Mouse (Mus musculus): ENCODE measurements around the gene L3hypdh. TPM values are rescaled to one million over a fixed set of nuclear protein-coding genes. Genes with fewer than 3 reads are reported as not detected.

The L3hypdh gene
- polyA plus RNA-seq (2012; rRNA removed) = 5.9 and 6.7 TPM in 2 replicates

DNA sequence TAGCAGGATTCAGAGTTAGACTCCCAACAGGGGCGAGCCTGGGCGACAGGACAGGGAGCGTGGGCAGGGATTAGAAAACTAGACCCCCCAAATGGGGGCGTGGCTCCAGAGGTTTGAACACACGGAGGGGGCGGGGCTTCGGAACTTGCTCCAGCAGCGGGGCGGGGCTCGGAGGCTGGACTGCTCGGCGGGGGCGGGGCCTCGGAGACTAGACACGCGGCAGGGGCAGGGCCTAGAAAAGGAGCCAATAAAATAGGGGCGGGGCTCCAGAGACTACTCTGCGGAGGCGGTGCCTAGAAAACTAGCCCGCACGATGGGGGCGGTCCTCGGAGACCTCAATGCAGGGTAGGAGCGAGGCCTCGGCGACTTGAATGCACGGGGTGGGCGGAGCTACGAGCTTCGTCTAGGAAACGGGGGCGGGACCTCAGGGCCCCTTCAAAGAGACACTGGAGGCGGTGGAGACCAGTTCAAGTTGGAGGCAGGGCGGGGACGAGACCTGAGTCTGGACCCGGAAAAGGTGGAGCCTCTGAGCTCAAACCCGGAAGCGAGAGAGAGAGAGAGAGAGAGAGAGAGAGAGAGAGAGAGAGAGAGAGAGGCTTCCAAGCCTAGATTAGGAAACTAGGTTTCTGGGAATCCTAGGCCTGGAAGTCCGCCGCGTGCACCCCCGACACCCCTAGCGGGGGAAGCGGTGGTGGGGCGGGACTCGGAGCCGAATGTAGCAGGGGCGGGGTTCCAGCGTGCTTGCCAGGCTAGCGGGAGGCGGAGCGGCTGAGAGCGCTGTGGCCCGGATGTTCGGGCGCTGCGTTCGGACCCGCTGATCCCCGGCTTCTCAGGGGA lies at the start of gene L3hypdh, which contains the start of gene Jkamp:
TSS of gene L3hypdh (minus strand) at position 111 of the 837 bp plus-strand sequence.
TSS of gene Jkamp (plus strand) at position 261 of the 837 bp plus-strand sequence.
- WGBS = 2% methylated on average over 60 of the region's 60 CpGs
- TF ChIP-seq POLR2A (IDR thresholded peaks at IDR 0.05; ENCODE audit: borderline replicate concordance, insufficient read depth, low read length) (peak; percentile 71), CTCF (IDR thresholded peaks at IDR 0.05; ENCODE audit: borderline replicate concordance, insufficient read depth, low read depth, low read length) (no peak)
- DNase-seq = peak; percentile 96

GRCm38 (mm10) chr12:72129203-72129602 lies 44.0 kb upstream of the L3hypdh start:
- no peaks in the 10 kb centered on the region for H3K27me3 ChIP-seq (ENCODE audit: control insufficient read depth, insufficient read depth, low read length)
- no peak overlapping the region for H3K4me3 ChIP-seq (replicated peaks; ENCODE audit: insufficient read depth, low read depth, low read length)
- DNase-seq = no peak
- 87% methylated on average over 10 of the region's 10 CpGs for WGBS
- no peak overlapping the region for H3K27ac ChIP-seq (ENCODE audit: insufficient read depth, low read length)
- TF ChIP-seq CTCF (IDR thresholded peaks at IDR 0.05; ENCODE audit: borderline replicate concordance, insufficient read depth, low read depth, low read length) = no peak
- TF ChIP-seq POLR2A (IDR thresholded peaks at IDR 0.05; ENCODE audit: borderline replicate concordance, insufficient read depth, low read length) = no peak
- H3K4me1 ChIP-seq (ENCODE audit: control insufficient read depth, insufficient read depth, low read length) = no peaks in the 10 kb centered on the region

More for the DNA sequence above, at the start of gene L3hypdh, which contains the start of gene Jkamp:
- H3K4me3 ChIP-seq (replicated peaks; ENCODE audit: insufficient read depth, low read depth, low read length) = peak within 1 kb of the TSS; percentile 76
- no peaks in the 10 kb centered on the region for H3K27me3 ChIP-seq (ENCODE audit: control insufficient read depth, insufficient read depth, low read length)
- no peaks in the 10 kb centered on the region; the same call in 1 of the 2 replicates for H3K4me1 ChIP-seq (ENCODE audit: control insufficient read depth, insufficient read depth, low read length)
- peak within 1 kb of the TSS; percentile 77 for H3K27ac ChIP-seq (ENCODE audit: insufficient read depth, low read length)

DNA sequence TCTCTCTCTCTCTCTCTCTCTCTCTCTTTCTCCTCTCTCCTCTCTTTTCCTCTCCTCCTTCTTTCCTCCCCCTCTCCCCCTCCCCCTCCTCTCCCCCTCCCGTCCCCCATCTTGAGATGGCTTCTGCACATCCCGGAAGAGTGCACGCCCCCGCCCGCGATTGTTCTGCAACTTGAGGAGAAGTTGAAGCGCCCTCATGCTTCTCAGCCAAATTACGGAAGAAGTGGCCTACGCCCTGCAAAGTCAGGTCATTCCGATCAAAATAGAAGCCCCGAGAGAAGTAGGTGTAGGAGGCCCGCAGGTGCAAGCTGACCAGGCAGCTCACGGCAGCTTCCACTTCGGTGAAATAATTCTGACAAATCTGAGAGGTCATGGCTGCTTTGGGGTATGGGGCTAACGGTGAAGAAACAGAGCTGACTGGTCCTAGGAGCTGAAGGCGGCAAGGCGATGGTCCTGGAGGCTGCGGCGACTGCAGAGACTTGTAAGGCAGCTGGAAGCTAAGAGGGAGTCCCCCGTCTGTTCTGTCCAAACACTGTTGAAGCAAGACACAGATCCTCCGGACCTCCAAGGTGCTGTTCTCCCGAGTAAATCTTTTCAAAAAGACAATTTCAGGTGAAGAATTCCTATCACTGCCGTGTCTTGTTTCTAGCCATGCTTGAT lies 30.6 kb upstream of the L3hypdh start:
- DNase-seq = no peak
- Histone ChIP-seq H3K27ac (ENCODE audit: insufficient read depth, low read length) (no peak overlapping the region), H3K27me3 (ENCODE audit: control insufficient read depth, insufficient read depth, low read length) (no peaks in the 10 kb centered on the region), H3K4me3 (replicated peaks; ENCODE audit: insufficient read depth, low read depth, low read length) (no peak overlapping the region), H3K4me1 (ENCODE audit: control insufficient read depth, insufficient read depth, low read length) (no peaks in the 10 kb centered on the region)
- TF ChIP-seq CTCF (IDR thresholded peaks at IDR 0.05; ENCODE audit: borderline replicate concordance, insufficient read depth, low read depth, low read length) = no peak
- no peak for TF ChIP-seq POLR2A (IDR thresholded peaks at IDR 0.05; ENCODE audit: borderline replicate concordance, insufficient read depth, low read length)
- WGBS = 85% methylated on average over 20 of the region's 23 CpGs

DNA sequence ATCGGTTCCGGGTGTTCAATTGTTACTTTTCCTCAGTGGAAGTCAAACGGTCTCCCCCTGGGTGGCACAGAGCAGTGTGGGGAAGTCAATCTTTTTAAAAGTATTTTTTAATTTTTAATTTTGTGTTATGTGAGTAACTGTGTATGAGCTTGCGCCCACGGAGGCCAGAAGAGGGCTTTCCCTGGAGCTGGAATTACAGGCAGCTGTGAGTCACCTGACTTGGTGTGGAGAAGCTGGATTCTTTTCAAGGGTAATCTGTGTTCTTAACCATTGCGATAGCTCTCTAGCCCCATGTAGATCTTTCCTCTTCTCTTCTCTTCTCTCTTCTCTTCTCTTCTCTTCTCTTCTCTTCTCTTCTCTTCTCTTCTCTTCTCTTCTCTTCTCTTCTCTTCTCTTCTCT lies 29.9 kb upstream of the L3hypdh start:
- DNase-seq = no peak

GRCm38 (mm10) chr12:72104525-72105281 lies 19.5 kb upstream of the L3hypdh start:
- no peaks in the 10 kb centered on the region for H3K4me1 ChIP-seq (ENCODE audit: control insufficient read depth, insufficient read depth, low read length)

More for the DNA sequence above, 29.9 kb upstream of the L3hypdh start:
- 79% methylated on average over 6 of the region's 6 CpGs for WGBS
- Histone ChIP-seq H3K27ac (ENCODE audit: insufficient read depth, low read length) (no peak overlapping the region), H3K27me3 (ENCODE audit: control insufficient read depth, insufficient read depth, low read length) (no peaks in the 10 kb centered on the region), H3K4me1 (ENCODE audit: control insufficient read depth, insufficient read depth, low read length) (no peaks in the 10 kb centered on the region), H3K4me3 (replicated peaks; ENCODE audit: insufficient read depth, low read depth, low read length) (no peak overlapping the region)
- TF ChIP-seq CTCF (IDR thresholded peaks at IDR 0.05; ENCODE audit: borderline replicate concordance, insufficient read depth, low read depth, low read length) (no peak), POLR2A (IDR thresholded peaks at IDR 0.05; ENCODE audit: borderline replicate concordance, insufficient read depth, low read length) (no peak)

DNA sequence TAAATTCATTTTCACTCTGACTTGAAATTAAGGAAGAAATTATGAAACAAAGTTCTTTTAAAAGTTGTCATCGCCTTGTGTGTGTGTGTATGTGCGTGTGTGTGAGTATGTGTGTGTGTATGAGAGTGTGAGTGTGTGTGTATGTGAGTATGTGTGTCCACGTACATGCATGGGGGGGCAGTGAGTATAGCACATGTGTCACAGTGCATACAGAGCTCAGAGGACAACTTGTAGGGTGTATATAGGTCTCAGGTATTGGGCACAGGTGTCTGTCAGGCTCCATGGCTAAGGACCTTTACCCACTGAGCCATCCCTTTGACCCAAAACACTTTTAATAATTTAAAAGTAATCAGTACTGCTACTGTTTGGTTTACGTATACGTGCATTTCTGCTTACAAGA lies 18.8 kb upstream of the L3hypdh start:
- 87% methylated on average over 5 of the region's 5 CpGs for WGBS
- no peak for TF ChIP-seq CTCF (IDR thresholded peaks at IDR 0.05; ENCODE audit: borderline replicate concordance, insufficient read depth, low read depth, low read length)
- TF ChIP-seq POLR2A (IDR thresholded peaks at IDR 0.05; ENCODE audit: borderline replicate concordance, insufficient read depth, low read length) = no peak
- Histone ChIP-seq H3K4me1 (ENCODE audit: control insufficient read depth, insufficient read depth, low read length) (no peaks in the 10 kb centered on the region), H3K27me3 (ENCODE audit: control insufficient read depth, insufficient read depth, low read length) (no peaks in the 10 kb centered on the region), H3K4me3 (replicated peaks; ENCODE audit: insufficient read depth, low read depth, low read length) (no peak overlapping the region), H3K27ac (ENCODE audit: insufficient read depth, low read length) (no peak overlapping the region)
- DNase-seq = no peak

More at GRCm38 (mm10) chr12:72104525-72105281, 19.5 kb upstream of the L3hypdh start:
- no peak overlapping the region for H3K27ac ChIP-seq (ENCODE audit: insufficient read depth, low read length)
- H3K4me3 ChIP-seq (replicated peaks; ENCODE audit: insufficient read depth, low read depth, low read length) = no peak overlapping the region
- H3K27me3 ChIP-seq (ENCODE audit: control insufficient read depth, insufficient read depth, low read length) = no peaks in the 10 kb centered on the region
- 24% methylated on average over 14 of the region's 14 CpGs for WGBS
- peak; percentile 74 to 77 for DNase-seq
- TF ChIP-seq POLR2A (IDR thresholded peaks at IDR 0.05; ENCODE audit: borderline replicate concordance, insufficient read depth, low read length) (no peak), CTCF (IDR thresholded peaks at IDR 0.05; ENCODE audit: borderline replicate concordance, insufficient read depth, low read depth, low read length) (peak; percentile 71)

- 89% methylated on average over 6 of the region's 6 CpGs for WGBS
- no peaks in the 10 kb centered on the region for H3K4me1 ChIP-seq (ENCODE audit: control insufficient read depth, insufficient read depth, low read length)
- H3K4me3 ChIP-seq (replicated peaks; ENCODE audit: insufficient read depth, low read depth, low read length) = no peak overlapping the region
- DNase-seq = no peak
- TF ChIP-seq CTCF (IDR thresholded peaks at IDR 0.05; ENCODE audit: borderline replicate concordance, insufficient read depth, low read depth, low read length) = no peak
- TF ChIP-seq POLR2A (IDR thresholded peaks at IDR 0.05; ENCODE audit: borderline replicate concordance, insufficient read depth, low read length) = no peak
- H3K27me3 ChIP-seq (ENCODE audit: control insufficient read depth, insufficient read depth, low read length) = no peaks in the 10 kb centered on the region
- no peak overlapping the region for H3K27ac ChIP-seq (ENCODE audit: insufficient read depth, low read length)
Observed at GRCm38 (mm10) chr12:72102776-72103175, 17.5 kb upstream of the L3hypdh start.

Measured in cerebellum, adult 2 months (tissue).